Mouse (Mus musculus) heart, postnatal 0 days (tissue): ENCODE data around the gene Mfap5.

Experiments
- CTCF ChIP-seq: IDR thresholded peaks from 2 replicates; pipeline ENCODE4 v1.5.1; 2016; ENCODE audit warnings: antibody characterized with exemption, control low read depth, low read depth
- EP300 ChIP-seq: IDR thresholded peaks from 2 replicates; pipeline ENCODE4 v1.6.1; 2016; ENCODE audit warnings: antibody characterized with exemption, low read depth

DNA sequence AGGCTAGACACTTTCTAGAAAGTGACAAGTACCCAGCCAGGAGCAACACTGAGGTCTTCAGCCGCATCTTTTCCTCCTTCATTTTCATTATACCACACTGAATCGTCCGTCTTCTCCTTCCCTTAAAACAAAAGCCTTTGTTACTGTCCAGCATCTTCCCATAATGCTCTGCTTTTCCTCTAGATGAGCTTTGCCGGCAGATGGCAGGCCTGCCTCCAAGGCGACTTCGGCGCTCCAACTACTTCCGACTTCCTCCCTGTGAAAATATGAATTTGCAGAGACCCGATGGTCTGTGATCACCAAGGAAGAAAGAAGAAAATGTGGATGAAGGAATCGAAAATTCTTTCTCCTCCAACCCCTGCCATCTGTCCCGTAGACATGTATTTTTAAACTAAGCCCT is 22.5 kb downstream of the Mfap5 start:
- TF ChIP-seq CTCF (no peak), EP300 (no peak)
